Mouse (Mus musculus): ENCODE results near the gene Fbxl19. TPM values are rescaled to one million over a fixed set of nuclear protein-coding genes. Genes with fewer than 3 reads are reported as not detected.

The Fbxl19 gene
- polyA plus RNA-seq, 1 experiment from 2014 or later: 5.1 TPM

DNA sequence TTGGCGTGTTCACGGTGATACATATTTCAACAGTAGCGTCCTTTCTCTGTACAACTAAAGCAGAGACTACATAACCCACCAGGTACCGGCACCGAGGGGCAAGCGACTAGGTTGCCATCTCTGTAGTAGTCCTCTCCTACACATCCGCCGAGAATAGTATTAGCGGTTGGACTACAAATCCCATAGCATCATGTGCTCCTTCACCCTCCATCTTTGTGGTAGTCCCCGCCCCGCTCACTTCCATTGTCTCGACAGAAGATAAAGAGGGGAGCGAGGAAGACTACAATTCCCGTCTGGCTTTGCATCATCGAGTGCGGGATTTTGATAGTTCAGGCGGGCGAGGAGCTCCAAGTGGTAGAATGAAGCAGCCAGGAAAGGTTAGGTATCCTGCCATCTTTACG, 908 bp downstream of the Fbxl19 start:
- Histone ChIP-seq H3K27me3 (no peaks in the 10 kb centered on the region), H3K4me2 (peak overlapping the region; percentile 89), H3K4me1 (peaks cover 21% of the 10 kb centered on the region), H3K9ac (peak overlapping the region; percentile 80), H3K9me3 (no peaks in the 10 kb centered on the region), H3K27ac (peak overlapping the region; percentile 89), H3K4me3 (peak overlapping the region; percentile 92), H3K36me3 (peaks cover 21% of the 10 kb centered on the region)
- under 1% methylated on average over 19 of the region's 19 CpGs for WGBS
- peak; percentile 80 for ATAC-seq (ENCODE audit: borderline replicate concordance, extremely low read depth, low FRiP score, low TSS enrichment)

DNA sequence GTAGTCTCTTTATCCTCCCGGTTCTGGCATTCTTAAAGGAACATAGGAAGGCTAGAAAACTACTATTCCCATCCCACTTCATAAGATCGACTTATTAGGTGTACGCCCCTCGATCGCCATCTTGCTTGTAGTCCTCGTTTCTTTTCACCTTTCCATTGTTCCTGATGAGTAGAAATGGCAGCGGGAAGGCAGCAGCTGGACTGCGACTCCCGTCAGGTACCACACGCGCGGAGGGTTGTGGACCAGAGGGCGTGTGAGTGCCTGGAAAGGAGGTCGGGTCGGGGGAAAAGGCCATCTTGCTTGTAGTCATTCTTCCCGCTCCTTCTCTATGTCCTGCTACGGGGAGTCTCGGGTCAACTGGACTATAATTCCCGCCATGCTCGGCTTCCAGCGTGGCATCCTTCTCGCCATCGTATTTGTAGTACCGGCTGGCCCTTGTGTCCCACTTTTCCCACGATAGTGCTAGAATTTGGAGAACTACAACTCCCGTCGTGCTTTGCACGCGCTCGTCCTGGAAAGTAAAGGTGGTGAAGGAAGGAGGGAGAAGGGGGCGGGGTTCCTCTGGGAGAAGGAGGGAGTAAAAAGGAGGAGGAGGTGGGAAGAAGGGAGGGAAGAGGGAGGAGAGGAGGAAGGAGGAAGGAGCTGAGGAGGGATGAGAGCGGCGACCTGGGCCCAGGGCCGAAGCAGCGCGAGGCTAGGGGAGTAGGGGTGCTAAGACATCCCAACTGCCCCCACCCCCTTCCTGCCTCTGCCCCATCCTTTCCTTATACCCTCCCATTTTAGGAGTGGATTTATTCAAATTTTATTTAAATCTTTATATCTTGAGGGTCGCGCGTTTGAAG, 1.5 kb downstream of the Fbxl19 start:
- Histone ChIP-seq H3K4me3 (peak overlapping the region; percentile 92), H3K4me2 (peak overlapping the region; percentile 89), H3K9ac (peak overlapping the region; percentile 80), H3K27ac (peak overlapping the region; percentile 89), H3K27me3 (no peaks in the 10 kb centered on the region), H3K4me1 (peaks cover 21% of the 10 kb centered on the region), H3K9me3 (no peaks in the 10 kb centered on the region), H3K36me3 (peaks cover 27% of the 10 kb centered on the region)
- ATAC-seq (ENCODE audit: borderline replicate concordance, extremely low read depth, low FRiP score, low TSS enrichment): peak; percentile 86
- WGBS: under 1% methylated on average over 36 of the region's 39 CpGs

DNA sequence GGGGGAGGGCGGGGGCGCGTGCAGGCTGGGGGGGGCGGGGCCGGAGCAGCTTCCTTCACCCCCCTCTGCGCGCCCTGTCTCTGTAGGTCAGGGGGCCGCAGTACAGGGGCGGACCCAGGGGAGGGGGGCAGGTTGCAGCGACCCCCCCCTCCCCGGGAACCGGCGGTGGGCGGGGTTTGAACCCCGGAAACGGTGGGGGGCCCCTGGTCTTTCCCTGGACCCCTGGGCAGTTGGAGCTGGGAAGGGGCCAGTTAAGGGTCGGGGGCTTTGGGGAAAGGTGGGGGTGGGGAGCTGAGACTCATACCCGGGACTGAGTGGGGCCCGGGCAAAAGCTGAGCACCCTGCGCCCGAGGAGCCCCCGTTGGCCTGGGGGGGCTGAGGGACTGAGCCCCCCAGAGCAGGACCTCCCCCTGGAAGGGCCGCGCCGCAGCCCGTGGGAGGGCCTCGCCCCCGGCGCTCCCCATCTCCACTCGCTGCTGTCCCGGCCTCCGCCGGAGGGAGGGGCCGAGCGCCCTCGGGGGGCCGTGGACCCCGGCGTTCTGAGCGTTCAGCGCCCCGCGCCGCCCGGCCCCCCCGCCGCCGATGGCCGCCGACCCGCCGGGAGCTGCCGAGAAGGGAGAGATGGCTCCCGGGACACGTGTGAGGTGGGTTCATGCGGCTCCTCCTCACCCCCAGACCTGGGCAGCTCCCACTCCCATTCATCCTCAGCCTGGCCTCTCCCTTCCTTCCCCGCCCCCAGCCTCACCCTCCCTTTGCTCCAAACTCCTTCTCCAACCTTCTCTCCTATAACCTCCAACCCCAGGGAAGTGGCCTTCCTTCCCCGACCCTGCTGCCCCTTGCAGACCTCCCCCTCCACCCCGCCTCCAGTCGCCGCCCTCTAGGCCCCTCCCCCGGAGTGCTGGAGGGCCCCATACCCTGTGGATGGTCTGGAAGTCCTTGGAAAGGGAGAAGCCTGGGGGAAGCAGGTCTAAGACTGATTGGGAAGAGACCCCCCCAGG, 2.5 kb downstream of the Fbxl19 start:
- no peaks in the 10 kb centered on the region for H3K9me3 ChIP-seq
- peak overlapping the region; percentile 89 for H3K4me2 ChIP-seq
- H3K36me3 ChIP-seq: peaks cover 36% of the 10 kb centered on the region
- peak; percentile 8 for ATAC-seq (ENCODE audit: borderline replicate concordance, extremely low read depth, low FRiP score, low TSS enrichment)
- H3K27me3 ChIP-seq: no peaks in the 10 kb centered on the region
- peak overlapping the region; percentile 89 for H3K27ac ChIP-seq
- peaks cover 21% of the 10 kb centered on the region for H3K4me1 ChIP-seq
- peak overlapping the region; percentile 80 for H3K9ac ChIP-seq
- H3K4me3 ChIP-seq: peak overlapping the region; percentile 92
- WGBS: under 1% methylated on average over 50 of the region's 62 CpGs

DNA sequence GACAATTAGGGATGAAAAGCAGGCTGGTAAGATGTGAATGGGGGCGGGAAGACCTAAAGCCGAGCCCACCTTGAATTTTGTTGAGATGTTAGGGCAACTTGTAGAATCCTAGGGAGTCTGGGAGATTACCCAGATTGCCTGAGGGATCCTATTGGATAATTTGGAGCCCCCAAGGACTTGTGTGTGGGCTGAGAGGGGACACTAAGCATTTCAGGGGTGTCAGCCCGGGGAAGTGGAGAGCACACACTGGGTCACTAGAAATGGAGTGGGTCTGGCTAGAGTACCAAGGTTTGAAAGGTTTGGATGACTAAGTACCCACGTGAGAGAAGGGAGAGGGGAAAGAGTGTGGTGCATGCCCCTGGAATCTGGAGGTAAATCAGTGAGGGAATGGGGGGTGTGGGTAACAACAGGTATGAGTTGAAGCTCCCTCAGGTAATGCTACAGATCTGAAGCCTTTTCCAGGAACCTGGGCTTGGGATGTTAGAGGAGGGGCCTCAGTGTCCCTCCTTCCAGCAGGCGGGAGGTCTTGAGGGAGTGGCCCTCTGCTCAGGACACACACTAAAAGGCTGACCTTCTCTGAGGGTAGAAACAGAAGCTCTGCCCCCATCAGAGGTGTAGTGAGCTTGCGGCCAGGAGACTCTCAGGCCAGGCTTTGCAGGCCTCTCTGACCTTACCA, 3.4 kb downstream of the Fbxl19 start:
- Histone ChIP-seq H3K4me2 (peak overlapping the region; percentile 89), H3K4me3 (peak overlapping the region; percentile 92), H3K27me3 (no peaks in the 10 kb centered on the region), H3K27ac (peak overlapping the region; percentile 89), H3K4me1 (peaks cover 21% of the 10 kb centered on the region), H3K9me3 (no peaks in the 10 kb centered on the region), H3K9ac (peak overlapping the region; percentile 80), H3K36me3 (peaks cover 46% of the 10 kb centered on the region)
- ATAC-seq (ENCODE audit: borderline replicate concordance, extremely low read depth, low FRiP score, low TSS enrichment): no peak
- WGBS: 26% methylated on average over 6 of the region's 6 CpGs

DNA sequence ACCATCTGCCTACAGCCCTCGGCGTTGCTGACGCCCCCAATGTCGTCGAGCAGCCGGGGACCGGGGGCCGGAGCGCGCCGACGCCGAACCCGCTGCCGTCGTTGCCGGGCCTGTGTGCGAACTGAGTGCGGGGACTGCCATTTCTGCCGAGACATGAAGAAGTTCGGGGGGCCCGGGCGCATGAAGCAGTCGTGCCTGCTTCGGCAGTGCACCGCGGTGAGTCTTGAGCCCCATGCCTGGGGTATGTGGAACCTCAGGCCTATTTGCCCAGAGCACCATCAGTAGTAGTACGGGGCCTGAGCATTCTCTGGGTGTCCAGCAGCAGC, 3.9 kb downstream of the Fbxl19 start:
- peak overlapping the region; percentile 92; the same call in 1 of the 2 replicates for H3K4me3 ChIP-seq
- ATAC-seq (ENCODE audit: borderline replicate concordance, extremely low read depth, low FRiP score, low TSS enrichment): no peak
- H3K9me3 ChIP-seq: no peaks in the 10 kb centered on the region
- peak overlapping the region; percentile 89; the same call in 1 of the 2 replicates for H3K4me2 ChIP-seq
- WGBS: 87% methylated on average over 28 of the region's 28 CpGs
- H3K27me3 ChIP-seq: no peaks in the 10 kb centered on the region
- 0 out of 2 replicates have a peak overlapping the region, but pooled peaks have one; percentile 80 for H3K9ac ChIP-seq
- H3K4me1 ChIP-seq: peaks cover 21% of the 10 kb centered on the region
- H3K36me3 ChIP-seq: peaks cover 51% of the 10 kb centered on the region
- H3K27ac ChIP-seq: no peak overlapping the region

DNA sequence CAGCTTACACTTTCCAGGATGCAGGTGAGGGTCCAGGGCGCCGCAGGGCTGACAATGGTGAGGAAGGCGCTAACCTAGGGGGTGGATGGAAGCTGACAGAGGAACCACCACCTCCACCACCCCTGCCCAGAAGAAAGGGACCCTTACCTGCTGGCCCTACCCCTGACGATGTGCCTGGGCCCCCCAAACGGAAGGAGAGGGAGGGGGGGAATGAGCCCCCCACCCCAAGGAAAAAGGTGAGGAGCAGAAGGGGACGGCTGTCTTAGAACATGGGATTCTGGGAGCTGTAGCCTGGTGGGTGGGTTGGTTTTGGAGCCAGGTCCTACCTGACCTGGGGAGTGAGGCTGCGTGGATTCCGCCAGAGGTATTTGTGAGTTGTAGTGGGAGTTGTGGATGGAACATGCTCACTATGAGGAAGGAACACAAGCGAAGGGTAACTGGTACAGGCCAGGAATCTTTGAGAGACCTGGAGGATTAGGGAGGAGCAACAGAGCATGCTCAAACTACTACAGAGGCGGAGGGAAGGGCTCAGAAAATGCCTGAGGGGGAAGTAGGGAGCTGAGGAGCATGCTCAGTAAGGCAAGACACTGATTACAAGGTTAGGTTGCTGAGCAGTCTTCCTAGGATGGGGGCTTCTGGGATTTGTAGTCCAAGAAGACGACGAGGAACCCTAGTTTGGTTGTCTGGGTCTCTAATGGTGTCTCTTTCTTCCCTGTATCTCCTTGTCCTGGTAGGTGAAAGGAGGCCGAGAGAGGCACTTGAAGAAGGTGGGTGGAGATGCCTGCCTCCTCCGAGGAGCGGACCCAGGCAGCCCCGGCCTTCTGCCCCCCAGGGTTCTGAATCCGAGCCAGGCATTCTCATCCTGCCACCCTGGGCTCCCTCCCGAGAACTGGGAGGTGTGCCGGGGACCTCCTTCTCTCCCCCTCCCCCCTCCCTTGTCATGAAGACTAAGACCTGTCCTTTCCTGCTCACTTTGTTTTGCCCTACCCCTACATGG, 6.1 kb downstream of the Fbxl19 start:
- WGBS: 84% methylated on average over 19 of the region's 19 CpGs
- Histone ChIP-seq H3K27me3 (no peaks in the 10 kb centered on the region), H3K4me1 (peaks cover 12% of the 10 kb centered on the region), H3K9ac (no peak overlapping the region), H3K4me3 (no peak overlapping the region), H3K9me3 (no peaks in the 10 kb centered on the region), H3K36me3 (peaks cover 64% of the 10 kb centered on the region), H3K27ac (no peak overlapping the region), H3K4me2 (no peak overlapping the region)
- no peak for ATAC-seq (ENCODE audit: borderline replicate concordance, extremely low read depth, low FRiP score, low TSS enrichment)

DNA sequence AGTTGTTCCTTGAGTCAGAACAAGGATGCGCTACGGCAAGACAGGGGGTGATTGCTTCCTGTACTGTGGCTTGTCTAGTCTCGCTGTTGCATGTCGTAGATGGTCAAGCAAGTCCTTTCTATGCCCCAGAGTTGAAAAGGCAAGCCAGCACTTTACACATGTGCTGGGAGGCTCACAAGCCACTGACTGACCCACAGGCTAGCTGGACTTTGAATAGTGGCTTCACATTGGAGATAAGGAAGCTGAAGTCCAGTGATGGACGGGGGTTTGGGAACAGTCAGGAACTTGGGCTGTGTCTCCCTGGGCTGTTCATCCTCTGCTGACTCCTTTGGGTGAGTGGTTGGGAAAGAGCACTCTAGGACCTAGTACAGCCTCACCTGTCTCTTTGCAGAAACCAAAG, 7.3 kb downstream of the Fbxl19 start:
- Histone ChIP-seq H3K4me3 (no peak overlapping the region), H3K4me1 (peaks cover 12% of the 10 kb centered on the region), H3K27me3 (no peaks in the 10 kb centered on the region), H3K4me2 (no peak overlapping the region), H3K9ac (no peak overlapping the region), H3K9me3 (no peaks in the 10 kb centered on the region), H3K27ac (no peak overlapping the region), H3K36me3 (peaks cover 66% of the 10 kb centered on the region)
- no peak for ATAC-seq (ENCODE audit: borderline replicate concordance, extremely low read depth, low FRiP score, low TSS enrichment)
- 87% methylated on average over 5 of the region's 5 CpGs for WGBS

DNA sequence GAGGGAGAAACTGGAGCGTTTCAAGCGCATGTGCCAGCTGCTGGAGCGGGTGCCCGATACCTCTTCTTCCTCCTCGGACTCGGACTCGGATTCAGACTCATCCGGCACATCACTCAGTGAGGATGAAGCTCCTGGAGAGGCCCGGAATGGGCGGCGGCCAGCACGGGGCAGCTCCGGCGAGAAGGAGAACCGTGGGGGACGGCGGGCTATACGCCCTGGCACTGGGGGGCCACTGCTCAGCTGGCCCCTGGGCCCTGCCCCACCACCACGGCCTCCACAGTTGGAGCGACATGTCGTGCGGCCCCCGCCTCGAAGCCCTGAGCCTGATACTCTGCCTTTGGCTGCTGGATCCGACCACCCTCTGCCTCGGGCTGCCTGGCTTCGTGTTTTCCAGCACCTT, 7.7 kb downstream of the Fbxl19 start:
- WGBS: 92% methylated on average over 27 of the region's 27 CpGs
- Histone ChIP-seq H3K4me2 (no peak overlapping the region), H3K27me3 (no peaks in the 10 kb centered on the region), H3K9ac (no peak overlapping the region), H3K4me3 (no peak overlapping the region), H3K9me3 (no peaks in the 10 kb centered on the region), H3K36me3 (peaks cover 71% of the 10 kb centered on the region), H3K4me1 (peaks cover 12% of the 10 kb centered on the region), H3K27ac (no peak overlapping the region)
- ATAC-seq (ENCODE audit: borderline replicate concordance, extremely low read depth, low FRiP score, low TSS enrichment): no peak

DNA sequence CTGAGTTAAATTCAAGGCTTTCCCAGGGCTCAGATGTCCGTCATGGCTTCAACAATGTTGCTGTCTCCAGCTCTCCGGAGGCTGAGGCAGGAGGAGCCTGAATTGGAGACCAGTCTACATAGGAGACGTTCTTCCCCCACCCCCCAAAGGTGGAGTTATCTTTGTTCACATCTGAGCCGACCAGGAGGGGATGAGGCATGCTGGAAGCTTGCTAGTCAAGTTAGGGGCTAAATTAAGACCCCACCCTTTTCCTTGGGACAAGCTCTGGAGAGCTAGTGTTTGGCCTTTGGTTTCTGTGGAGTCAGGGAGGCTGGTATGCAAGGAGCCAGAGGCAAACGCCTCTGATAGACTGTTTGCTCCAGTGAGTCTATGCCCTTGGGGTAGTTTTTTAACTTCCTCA, 8.8 kb downstream of the Fbxl19 start:
- Histone ChIP-seq H3K9ac (no peak overlapping the region), H3K4me3 (no peak overlapping the region), H3K4me1 (peaks cover 2% of the 10 kb centered on the region; the same call in 1 of the 2 replicates), H3K9me3 (no peaks in the 10 kb centered on the region), H3K4me2 (no peak overlapping the region), H3K27ac (no peak overlapping the region), H3K36me3 (peaks cover 79% of the 10 kb centered on the region), H3K27me3 (no peaks in the 10 kb centered on the region)
- 62% methylated on average over 5 of the region's 5 CpGs for WGBS
- ATAC-seq (ENCODE audit: borderline replicate concordance, extremely low read depth, low FRiP score, low TSS enrichment): no peak

DNA sequence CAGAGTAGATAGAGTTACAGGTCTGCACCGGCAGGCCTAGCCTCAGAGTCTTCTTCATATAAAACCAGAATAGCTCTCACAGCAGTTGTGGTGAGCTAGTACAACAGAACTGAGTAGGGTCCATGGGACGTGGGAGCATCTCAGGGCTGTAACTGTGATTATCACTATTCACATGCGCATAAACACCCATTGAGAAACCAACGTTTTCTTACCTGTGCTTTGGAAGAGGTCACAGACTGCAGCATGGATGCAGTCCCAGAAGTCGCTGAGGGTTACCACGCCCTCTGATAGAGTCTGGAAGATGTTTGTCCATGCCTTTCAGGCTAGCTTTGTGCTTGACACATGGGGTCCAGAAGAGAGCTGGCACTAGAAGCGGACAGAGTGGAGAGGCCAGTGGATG, 9.4 kb downstream of the Fbxl19 start:
- Histone ChIP-seq H3K4me2 (no peak overlapping the region), H3K9ac (no peak overlapping the region), H3K36me3 (peaks cover 76% of the 10 kb centered on the region), H3K27ac (no peak overlapping the region), H3K4me3 (no peak overlapping the region), H3K9me3 (no peaks in the 10 kb centered on the region), H3K4me1 (no peaks in the 10 kb centered on the region), H3K27me3 (no peaks in the 10 kb centered on the region)
- WGBS: 83% methylated on average over 7 of the region's 7 CpGs
- no peak for ATAC-seq (ENCODE audit: borderline replicate concordance, extremely low read depth, low FRiP score, low TSS enrichment)
